Mouse (Mus musculus) spleen, postnatal 0 days (tissue): ENCODE data around the gene Etv6. TPM values are rescaled to one million over a fixed set of nuclear protein-coding genes. Genes with fewer than 3 reads are reported as not detected.

Source experiments
- polyA plus RNA-seq: library from polyadenylated mRNA; unstranded; fragments of >200 nt; fragmentation: Nextera tagmentation; extraction: Ambion mirVana; gene quantifications from 2 replicates; pipeline ENCODE4 v1.2.1, GENCODE M21; 2015

The Etv6 gene
- 5.5 and 7.2 TPM in 2 replicates for polyA plus RNA-seq

DNA sequence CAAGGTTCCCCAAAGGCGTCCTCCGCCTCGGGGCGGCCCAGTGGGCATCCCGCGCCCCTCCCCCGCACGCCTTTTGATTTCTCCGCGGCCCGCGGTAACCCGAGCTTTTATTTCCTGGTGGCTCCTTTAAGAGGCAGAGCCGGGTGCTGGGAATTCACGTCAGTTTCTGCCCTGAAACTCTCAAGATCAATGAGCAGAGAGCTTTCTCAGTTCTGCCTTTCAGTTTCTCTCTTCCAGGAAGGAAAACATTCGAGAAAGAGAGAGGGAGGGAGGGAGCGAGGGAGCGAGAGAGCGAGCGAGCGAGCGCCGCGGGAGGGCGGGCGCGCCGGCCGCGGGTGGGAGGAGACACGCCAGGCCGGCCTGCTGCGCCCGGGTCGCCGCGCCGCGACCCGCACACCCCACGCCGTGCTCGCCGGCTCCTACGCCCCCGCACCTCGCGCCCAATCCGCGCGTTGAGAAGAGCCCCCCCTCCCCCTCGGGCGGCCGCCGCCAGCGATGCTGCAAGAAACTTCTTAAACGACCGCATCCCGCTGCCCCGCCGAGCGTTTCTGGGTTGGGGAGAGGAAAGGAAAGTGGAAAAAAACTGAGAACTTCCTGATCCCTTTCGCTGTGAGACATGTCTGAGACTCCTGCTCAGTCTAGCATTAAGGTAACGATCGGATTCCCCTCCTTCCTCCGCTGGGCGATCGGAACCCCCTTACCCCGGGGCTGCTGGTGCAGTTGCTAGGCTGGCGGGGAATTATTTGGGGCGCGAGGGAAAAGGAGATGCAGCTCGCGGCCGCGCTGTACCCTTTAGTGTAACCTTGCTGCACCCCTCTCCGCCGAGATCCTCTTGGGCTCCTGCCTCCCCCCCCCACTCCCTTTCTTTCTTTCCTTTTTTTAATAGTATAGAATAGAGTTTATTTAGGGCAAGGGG lies at the start of gene Etv6:
Gene Etv6, plus strand, starts transcription at position 211 of the 916 bp plus-strand sequence.

Other genes starting within 250 kb of the Etv6 start
- not detected in 2 replicates for gene Kap, start 181.9 kb upstream of the Etv6 start, polyA plus RNA-seq